In the genomic region with DNA sequence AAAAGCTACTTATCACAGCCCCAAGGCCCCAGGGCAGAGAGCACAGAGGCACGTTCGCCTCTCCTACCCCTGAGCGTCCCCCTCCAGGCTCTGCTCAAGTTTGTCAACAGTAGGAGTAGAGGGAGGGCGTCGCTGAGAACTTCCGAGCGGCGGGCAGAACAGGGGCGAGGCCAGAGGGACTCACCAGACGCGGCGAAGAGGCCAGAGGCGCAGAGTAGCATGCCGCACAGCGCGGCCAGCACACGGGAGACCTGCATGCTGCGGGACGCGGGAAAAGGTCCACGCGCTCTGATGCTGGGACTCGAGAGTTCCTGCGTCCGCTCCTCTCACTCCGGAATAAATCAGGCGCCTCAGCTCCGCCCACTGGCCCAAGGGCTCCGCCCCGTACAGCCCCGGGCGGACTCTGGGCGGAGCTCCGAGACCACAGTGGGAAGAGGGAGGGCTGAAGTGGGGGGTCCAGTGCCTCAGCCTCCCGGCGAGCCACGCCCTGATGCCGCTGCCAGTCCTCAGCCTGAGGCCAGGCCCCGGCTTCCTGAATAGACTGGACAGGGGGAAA, we compare ENCODE assay signal across 8 mouse cellular contexts. TPM values are rescaled to one million over a fixed set of nuclear protein-coding genes. Genes with fewer than 3 reads are reported as not detected.
DNase-seq lines count a peak whose midpoint lies in the region; ATAC-seq and TF ChIP-seq lines count a peak whose summit lies in the region.

A gene (minus strand): TSS at position 350 of the 556 bp plus-strand sequence.

- H3K4me2 ChIP-seq in lung, embryonic 14.5 days = peak within 1 kb of the TSS; percentile 81

- peak; percentile 95 for ATAC-seq in lung, embryonic 14.5 days (ENCODE audit: insufficient read depth)
- ATAC-seq in neutrophil, adult 5-6 weeks (ENCODE audit: extremely low read depth, insufficient number of reproducible peaks, low FRiP score, poor library complexity, severe bottlenecking) = peak; percentile 66

- H3K36me3 ChIP-seq in MEL (ENCODE audit: control insufficient read depth in 1 of 2, insufficient read depth in 2 of 2, low read length in 2 of 2) = peaks cover 0 to 5% of the 10 kb centered on the region in 2 experiments; a peak in 2 of 4 replicates
- peaks cover 16% of the 10 kb centered on the region for H3K36me3 ChIP-seq in lung, embryonic 14.5 days (ENCODE audit: insufficient read depth)

- under 1% methylated on average over 39 of the region's 39 CpGs for WGBS in lung, embryonic 14.5 days

- H3K9ac ChIP-seq in MEL (ENCODE audit: control insufficient read depth, low read depth, low read length, poor library complexity, severe bottlenecking) = peak within 1 kb of the TSS; percentile 35
- peak within 1 kb of the TSS; percentile 79 for H3K9ac ChIP-seq in lung, embryonic 14.5 days

- H3K9me3 ChIP-seq in MEL (replicated peaks; ENCODE audit: insufficient read depth, low read length) = no peaks in the 10 kb centered on the region
- H3K9me3 ChIP-seq in lung, embryonic 14.5 days (ENCODE audit: low read depth, low read length) = no peaks in the 10 kb centered on the region

- H3K4me3 ChIP-seq in MEL (ENCODE audit: control insufficient read depth in 1 of 2, insufficient read depth in 1 of 2, low read depth in 2 of 2, low read length in 2 of 2) = peak within 1 kb of the TSS; percentile 76 to 95
- peak within 1 kb of the TSS; percentile 79 for H3K4me3 ChIP-seq in layer of hippocampus, adult 2 months
- peak within 1 kb of the TSS; percentile 73 for H3K4me3 ChIP-seq in lung, embryonic 14.5 days (ENCODE audit: low read depth, low read length)

- no peaks in the 10 kb centered on the region for H3K79me2 ChIP-seq in MEL (ENCODE audit: control insufficient read depth, insufficient read depth, low read length, poor library complexity)

- TF ChIP-seq POLR2A in MEL (IDR thresholded peaks at IDR 0.05; ENCODE audit: control insufficient read depth in 1 of 2, insufficient read depth in 1 of 2, low read depth in 1 of 2, low read length in 2 of 2, poor library complexity in 1 of 2) = no peak

- peak; percentile 85 for DNase-seq in MEL (ENCODE audit: low read depth, low spot score)
- peak; percentile 32 to 49 for DNase-seq in cerebellum, adult 18-20 months
- peak; percentile 92 for DNase-seq in forelimb bud, embryonic 11.5 days (ENCODE audit: low read depth, low spot score)
- DNase-seq in heart, postnatal 4 days = peak; percentile 95
- peak; percentile 69 to 77 for DNase-seq in layer of hippocampus, adult 2 months (ENCODE audit: low spot score in 2 of 2)
- DNase-seq in lung, embryonic 14.5 days = peak; percentile 98
- DNase-seq in thymus, adult 18-20 months = peak; percentile 64 to 67

- TF ChIP-seq EP300 in MEL (IDR thresholded peaks at IDR 0.05; ENCODE audit: low read depth in 1 of 2, low read length in 2 of 2) = no peak

- H3K27me3 ChIP-seq in MEL (ENCODE audit: control insufficient read depth in 1 of 2, insufficient read depth in 2 of 2, low read length in 2 of 2) = peaks cover 0 to 1% of the 10 kb centered on the region in 2 experiments; a peak in 2 of 4 replicates
- no peaks in the 10 kb centered on the region for H3K27me3 ChIP-seq in lung, embryonic 14.5 days (ENCODE audit: insufficient read depth, low read length)

- H3K4me1 ChIP-seq in MEL (ENCODE audit: control insufficient read depth in 1 of 2, insufficient read depth in 2 of 2, low read length in 2 of 2) = peaks cover 0 to 10% of the 10 kb centered on the region in 2 experiments; a peak in 1 of 4 replicates
- H3K4me1 ChIP-seq in lung, embryonic 14.5 days (ENCODE audit: insufficient read depth) = peaks cover 9% of the 10 kb centered on the region; the same call in 1 of the 2 replicates

- no peak for TF ChIP-seq RAD21 in MEL (IDR thresholded peaks at IDR 0.05; ENCODE audit: low read depth, low read length)

- no peak within 1 kb of the TSS for H3K27ac ChIP-seq in MEL (ENCODE audit: control insufficient read depth, low read depth, low read length)
- H3K27ac ChIP-seq in layer of hippocampus, adult 2 months = peak within 1 kb of the TSS; percentile 74
- H3K27ac ChIP-seq in lung, embryonic 14.5 days (ENCODE audit: low read depth) = peak within 1 kb of the TSS; percentile 89

- no peak for TF ChIP-seq CTCF in MEL (IDR thresholded peaks at IDR 0.05 in 2 of 3, conservative IDR thresholded peaks at IDR 0.05 in 1 of 3; ENCODE audit: control insufficient read depth in 1 of 3, insufficient read depth in 1 of 3, low read depth in 2 of 3, low read length in 3 of 3, poor library complexity in 1 of 3, severe bottlenecking in 1 of 3)
- TF ChIP-seq CTCF in layer of hippocampus, adult 2 months (conservative IDR thresholded peaks at IDR 0.05) = no peak
- no peak for TF ChIP-seq CTCF in lung, embryonic 14.5 days (IDR thresholded peaks at IDR 0.05; ENCODE audit: low read depth)

TF ChIP-seq in MEL, 35 proteins besides CTCF, POLR2A, EP300 and RAD21:
- TF ChIP-seq MAX (IDR thresholded peaks at IDR 0.05; ENCODE audit: low read length) (0 out of 2 replicates have a peak, but pooled peaks have one; percentile 46), HCFC1 (IDR thresholded peaks at IDR 0.05; ENCODE audit: low read depth, low read length) (peak; percentile 10; the same call in 1 of the 2 replicates), NRF1 (IDR thresholded peaks at IDR 0.05; ENCODE audit: insufficient read depth, low read depth, low read length, poor library complexity, severe bottlenecking) (no peak)

RNA-seq across cellular contexts. Expression of the gene that starts here (rescaled TPM):
- total RNA-seq in MEL (2012; rRNA removed) = 4.7 and 4.9 TPM in 2 replicates
- polyA plus RNA-seq in MEL (2012; ENCODE audit: insufficient read depth in 1 of 2, insufficient read length in 2 of 2, low read depth in 1 of 2, low replicate concordance in 2 of 2, missing spikeins in 1 of 2) = 1 to 10 TPM in 1 of 2 experiments, not detected in 1; 9.5 TPM
- 100 to 1,000 TPM; 177 to 178 TPM for total RNA-seq in heart, postnatal 4 days (2021)
- total RNA-seq in layer of hippocampus, adult 2 months (2021) = 100 to 1,000 TPM; 170 TPM
- 318 and 324 TPM in 2 replicates for polyA plus RNA-seq in lung, embryonic 14.5 days (2014; fragmentation: Nextera tagmentation; extraction: Ambion mirVana)
- 6.9 and 7.0 TPM in 2 replicates for total RNA-seq in neutrophil, adult 5-6 weeks (2017)

Comparison
In these comparisons a context has a peak if more than half of its experiments do, and no peak if none do; other contexts are left out.
1. RNA of the gene that starts here (total RNA-seq): 177 to 178 TPM in heart, postnatal 4 days and 170 TPM in layer of hippocampus, adult 2 months; 6.9 to 7.0 TPM in neutrophil, adult 5-6 weeks and 4.7 to 4.9 TPM in MEL; every median in the first group is over 10 times any median in the second.
2. RNA of the gene that starts here (polyA plus RNA-seq): 318 to 324 TPM in lung, embryonic 14.5 days; 9.5 TPM in MEL; every median in the first group is over 10 times any median in the second.
3. DNase-seq: peak in every context shown above with its lines; median percentile 98 in lung, embryonic 14.5 days; 95 in heart, postnatal 4 days; 92 in forelimb bud, embryonic 11.5 days; 85 in MEL; 73 in layer of hippocampus, adult 2 months; 66 in thymus, adult 18-20 months; 40 in cerebellum, adult 18-20 months.
4. Peak in every context shown above with its lines, with median percentiles within 50 percentile points of each other: H3K4me3 ChIP-seq.